Mouse (Mus musculus) CH12.LX (cell line): ENCODE results near the gene Gm5767. TPM values are rescaled to one million over a fixed set of nuclear protein-coding genes. Genes with fewer than 3 reads are reported as not detected.

Experiments
- DNase-seq: peaks from one replicate; pipeline ENCODE4 v3.0.0-alpha.2; 2013; ENCODE audit errors: extremely low read depth
- H3K27ac ChIP-seq: 2 replicates; pipeline ENCODE4 v1.5.1; 2012; ENCODE audit warnings: low read depth, mild to moderate bottlenecking, control low read depth, moderate library complexity; ENCODE audit not compliant: insufficient read depth
- H3K27me3 ChIP-seq: replicated peaks from 2 replicates; pipeline ENCODE3; 2012; ENCODE audit warnings: inconsistent platforms
- H3K36me3 ChIP-seq, 2 experiments: replicated peaks in 1 of 2; 2 replicates each; pipeline versions ENCODE3 to v1.6.1; 2012; ENCODE audit warnings: inconsistent platforms in 1 of 2, low read length in 1 of 2, mild to moderate bottlenecking in 1 of 2, mixed read lengths in 1 of 2, moderate library complexity in 1 of 2; ENCODE audit not compliant: control insufficient read depth in 1 of 2, insufficient read depth in 1 of 2
- H3K4me1 ChIP-seq, 2 experiments: 2 replicates each; pipeline ENCODE4 v1.6.1; 2012; ENCODE audit warnings: inconsistent platforms in 1 of 2, moderate library complexity in 1 of 2; ENCODE audit not compliant: insufficient read depth in 2 of 2, control insufficient read depth in 1 of 2
- H3K4me2 ChIP-seq: 2 replicates; pipeline ENCODE4 v1.6.1; 2012; ENCODE audit warnings: low read depth, mild to moderate bottlenecking, control low read depth; ENCODE audit not compliant: poor library complexity, insufficient read depth, severe bottlenecking
- H3K4me3 ChIP-seq, 3 experiments: fragments of 150-350 bp in 1 of 3; sonication (generic) in 1 of 3; replicated peaks in 1 of 3; 2 replicates each; pipeline versions ENCODE3 to v1.5.1; 2011 to 2012; ENCODE audit warnings: low read depth in 2 of 3, low read length in 2 of 3, mild to moderate bottlenecking in 2 of 3, moderate library complexity in 2 of 3, control low read depth in 1 of 3, improper control_type of control experiment in 1 of 3, inconsistent platforms in 1 of 3, mixed read lengths in 1 of 3; ENCODE audit not compliant: poor library complexity in 1 of 3
- H3K79me2 ChIP-seq: replicated peaks from 2 replicates; pipeline ENCODE4 v1.6.1; 2012; ENCODE audit warnings: mild to moderate bottlenecking, moderate library complexity; ENCODE audit not compliant: control insufficient read depth, poor library complexity, insufficient read depth, severe bottlenecking; ENCODE audit errors: extremely low read depth
- H3K9ac ChIP-seq: 2 replicates; pipeline ENCODE4 v1.6.1; 2012; ENCODE audit warnings: low read depth, mild to moderate bottlenecking, control low read depth, moderate library complexity; ENCODE audit not compliant: insufficient read depth
- H3K9me3 ChIP-seq: replicated peaks from 2 replicates; pipeline ENCODE3; 2012; ENCODE audit warnings: low read length, inconsistent platforms, mixed read lengths
- CTCF ChIP-seq, 2 experiments: IDR thresholded peaks in 1 of 2; conservative IDR thresholded peaks in 1 of 2; 2 replicates each; pipeline ENCODE4 v1.5.1; 2011 to 2012; ENCODE audit warnings: low read depth in 2 of 2, low read length in 2 of 2, improper control_type of control experiment in 1 of 2, inconsistent platforms in 1 of 2, mild to moderate bottlenecking in 1 of 2, moderate library complexity in 1 of 2
- E2F4 ChIP-seq: IDR thresholded peaks from 2 replicates; pipeline ENCODE4 v1.6.1; 2011; ENCODE audit warnings: low read depth, low read length, improper control_type of control experiment; ENCODE audit not compliant: insufficient replicate concordance
- ELF1 ChIP-seq: IDR thresholded peaks from 2 replicates; pipeline ENCODE4 v1.6.1; 2014; ENCODE audit warnings: low read depth, mild to moderate bottlenecking, inconsistent platforms, low read length, improper control_type of control experiment
- EP300 ChIP-seq: IDR thresholded peaks from 2 replicates; pipeline ENCODE4 v1.6.1; 2011; ENCODE audit warnings: low read length, improper control_type of control experiment
- IRF4 ChIP-seq: IDR thresholded peaks from 2 replicates; pipeline ENCODE4 v1.6.1; 2014; ENCODE audit warnings: low read depth, mild to moderate bottlenecking, inconsistent platforms, low read length, improper control_type of control experiment
- JUN ChIP-seq: IDR thresholded peaks from 2 replicates; pipeline ENCODE4 v1.6.1; 2011; ENCODE audit warnings: low read depth, mild to moderate bottlenecking, low read length, improper control_type of control experiment, moderate library complexity; ENCODE audit not compliant: insufficient read depth
- JUND ChIP-seq: conservative IDR thresholded peaks from 2 replicates; pipeline ENCODE4 v1.6.1; 2011; ENCODE audit warnings: low read depth, low read length, improper control_type of control experiment
- KAT2A ChIP-seq: IDR thresholded peaks from 2 replicates; pipeline ENCODE4 v1.6.1; 2012; ENCODE audit warnings: low read length, improper control_type of control experiment, inconsistent platforms; ENCODE audit not compliant: insufficient replicate concordance
- MAFK ChIP-seq: IDR thresholded peaks from 2 replicates; pipeline ENCODE4 v1.6.1; 2011; ENCODE audit warnings: low read length, improper control_type of control experiment; ENCODE audit not compliant: insufficient replicate concordance
- MAZ ChIP-seq: IDR thresholded peaks from 2 replicates; pipeline ENCODE4 v1.6.1; 2012; ENCODE audit warnings: low read depth, mild to moderate bottlenecking, inconsistent platforms, low read length, improper control_type of control experiment, moderate library complexity
- MYC ChIP-seq: IDR thresholded peaks from 2 replicates; pipeline ENCODE4 v1.6.1; 2011; ENCODE audit warnings: low read depth, mild to moderate bottlenecking, improper control_type of control experiment, low read length
- NELFE ChIP-seq: IDR thresholded peaks from 2 replicates; pipeline ENCODE4 v1.6.1; 2011; ENCODE audit warnings: low read depth, low read length, improper control_type of control experiment
- PAX5 ChIP-seq: IDR thresholded peaks from 2 replicates; pipeline ENCODE4 v1.6.1; 2012; ENCODE audit warnings: low read length, inconsistent platforms, mixed read lengths
- POLR2A ChIP-seq: IDR thresholded peaks from 2 replicates; pipeline ENCODE4 v1.6.1; 2011; ENCODE audit warnings: low read depth, mild to moderate bottlenecking, improper control_type of control experiment, low read length
- TCF12 ChIP-seq: IDR thresholded peaks from 2 replicates; pipeline ENCODE4 v1.6.1; 2014; ENCODE audit warnings: low read depth, mild to moderate bottlenecking, inconsistent platforms, low read length, improper control_type of control experiment
- UBTF ChIP-seq: IDR thresholded peaks from 2 replicates; pipeline ENCODE4 v1.6.1; 2012; ENCODE audit warnings: low read depth, mild to moderate bottlenecking, inconsistent platforms, low read length, improper control_type of control experiment, moderate library complexity
- USF1 ChIP-seq: IDR thresholded peaks from 2 replicates; pipeline ENCODE4 v1.6.1; 2014; ENCODE audit warnings: low read depth, mild to moderate bottlenecking, inconsistent platforms, low read length, improper control_type of control experiment
- USF2 ChIP-seq: conservative IDR thresholded peaks from 2 replicates; pipeline ENCODE4 v1.6.1; 2011; ENCODE audit warnings: low read depth, low read length, improper control_type of control experiment
- ZNF384 ChIP-seq: IDR thresholded peaks from 2 replicates; pipeline ENCODE4 v1.6.1; 2012; ENCODE audit warnings: low read depth, low read length, improper control_type of control experiment, inconsistent platforms
- dilution Hi-C: fragments of 300-500 bp; cut with MboI; formaldehyde crosslinking; loops from 2 replicates; pipeline ENCODE4 v1.14.3; 2020; ENCODE audit warnings: low sequenced_read_pairs; ENCODE audit not compliant: extremely low pct_unique_long_range_greater_than_20kb, extremely low pct_ligation_motif_present
- in situ Hi-C: fragments of 300-500 bp; cut with MboI; formaldehyde crosslinking; loops from 3 replicates; pipeline ENCODE4 v1.14.3; 2019; ENCODE audit warnings: low sequenced_read_pairs, low pct_ligation_motif_present, low pct_unique_long_range_greater_than_20kb, mixed read lengths
- polyA plus RNA-seq: library from polyadenylated mRNA; unstranded; fragments of >175 nt; gene quantifications from 2 replicates; pipeline ENCODE4 v1.2.1, GENCODE M21; 2012; ENCODE audit warnings: low read depth; ENCODE audit not compliant: insufficient read length
- total RNA-seq, 2 experiments: library from RNA; depleted of rRNA; stranded (reverse); fragments of 300-350 nt in 1 of 2; fragments of >200 nt in 1 of 2; gene quantifications; 2 replicates each; pipeline ENCODE4 v1.2.3; 2012 to 2014

Gene Gm5767
- total and polyA plus RNA-seq, 3 experiments: not detected

DNA sequence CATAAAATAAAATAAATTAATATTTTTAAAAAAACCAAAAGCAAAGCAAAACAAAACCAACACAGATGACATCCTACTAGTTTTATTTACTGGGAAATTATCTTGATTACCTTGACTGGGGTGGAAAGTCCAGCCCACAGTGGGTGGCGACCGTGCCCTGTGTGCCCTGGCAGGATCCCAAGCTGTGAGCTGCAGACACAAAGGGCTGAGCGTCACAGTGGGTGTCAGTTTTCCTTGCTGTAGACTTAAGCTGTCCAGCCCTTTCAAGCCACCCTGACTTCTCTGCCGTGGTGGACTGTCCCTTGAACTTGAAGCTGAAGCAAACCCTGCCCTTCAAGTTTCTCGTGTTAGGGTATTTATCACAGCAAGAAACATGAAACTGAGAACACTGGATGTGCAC is 2.5 kb upstream of the Gm5767 start:
- peaks cover 10% of the 10 kb centered on the region for H3K27me3 ChIP-seq
- no peak overlapping the region for H3K4me3 ChIP-seq
- no peak overlapping the region for H3K4me2 ChIP-seq
- no peak overlapping the region for H3K27ac ChIP-seq
- no peak overlapping the region for H3K9ac ChIP-seq
- dilution Hi-C loops: no loop called here
- no peaks in the 10 kb centered on the region for H3K9me3 ChIP-seq
- peaks cover 0 to 3% of the 10 kb centered on the region in 2 experiments for H3K36me3 ChIP-seq
- TF ChIP-seq ZNF384 (no peak), E2F4 (no peak), NELFE (no peak), MYC (no peak), JUND (no peak), TCF12 (no peak), JUN (no peak), ELF1 (no peak)
- TF ChIP-seq, all 38 proteins: peak for 0
- no peak for DNase-seq
- Histone ChIP-seq H3K79me2 (no peaks in the 10 kb centered on the region), H3K4me1 (peaks cover 5 to 16% of the 10 kb centered on the region in 2 experiments; a peak in 3 of 4 replicates)
- in situ Hi-C loops: loop anchor here (5.0 kb wide), 2 partner anchors 36 to 186 kb away; no protein-coding TSS in a partner anchor

DNA sequence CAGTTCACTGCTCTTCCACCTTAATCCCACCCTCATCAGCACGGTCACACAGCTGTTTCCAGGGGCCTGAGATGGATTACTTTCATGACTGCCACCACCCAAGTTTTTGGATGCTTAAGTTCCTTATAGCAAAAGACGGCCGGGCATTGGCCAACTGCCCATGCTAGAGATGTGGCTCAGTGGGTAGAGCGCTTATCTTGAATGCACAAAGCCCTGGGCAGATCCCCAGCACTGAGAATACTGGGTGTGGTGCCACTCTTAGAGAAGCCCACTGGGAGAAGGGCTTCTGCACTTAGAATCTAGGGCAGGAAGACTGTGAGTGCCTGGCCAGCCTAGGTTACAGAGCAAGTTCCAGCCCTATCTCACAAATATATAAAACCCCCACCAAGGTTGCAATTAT is 1.9 kb upstream of the Gm5767 start:
- no peak for DNase-seq
- Histone ChIP-seq H3K4me1 (peaks cover 4 to 10% of the 10 kb centered on the region in 2 experiments; a peak in 3 of 4 replicates), H3K36me3 (peaks cover 0 to 9% of the 10 kb centered on the region in 2 experiments), H3K4me2 (no peak overlapping the region), H3K79me2 (no peaks in the 10 kb centered on the region), H3K4me3 (no peak overlapping the region), H3K9ac (no peak overlapping the region), H3K27me3 (peaks cover 4% of the 10 kb centered on the region), H3K9me3 (no peaks in the 10 kb centered on the region), H3K27ac (no peak overlapping the region)
- dilution Hi-C loops: no loop called here
- in situ Hi-C loops: loop anchor here (5.0 kb wide), 2 partner anchors 36 to 186 kb away; no protein-coding TSS in a partner anchor
- TF ChIP-seq UBTF (no peak), USF1 (no peak), NELFE (no peak), MAZ (no peak), USF2 (no peak), POLR2A (no peak), ZNF384 (no peak)

- peaks cover 1% of the 10 kb centered on the region for H3K27me3 ChIP-seq
Observed at GRCm38 (mm10) chr16:8679780-8680179, 790 bp upstream of the Gm5767 start.

More at GRCm38 (mm10) chr16:8679780-8680179, 790 bp upstream of the Gm5767 start:
- Histone ChIP-seq H3K4me1 (no peaks in the 10 kb centered on the region), H3K9ac (no peak overlapping the region), H3K9me3 (no peaks in the 10 kb centered on the region), H3K79me2 (no peaks in the 10 kb centered on the region), H3K4me2 (no peak overlapping the region), H3K27ac (no peak overlapping the region), H3K4me3 (no peak overlapping the region), H3K36me3 (peaks cover 0 to 20% of the 10 kb centered on the region in 2 experiments)
- in situ Hi-C loops: loop anchor here (5.0 kb wide), 2 partner anchors 37 to 187 kb away; no protein-coding TSS in a partner anchor
- dilution Hi-C loops: no loop called here
- no peak for TF ChIP-seq KAT2A
- no peak for TF ChIP-seq PAX5
- TF ChIP-seq CTCF (conservative IDR thresholded peaks at IDR 0.05 in 1 of 2, IDR thresholded peaks at IDR 0.05 in 1 of 2; ENCODE audit: low read depth in 2 of 2, low read length in 2 of 2): no peak
- TF ChIP-seq EP300: no peak
- TF ChIP-seq IRF4: no peak
- no peak for TF ChIP-seq MAFK
- DNase-seq: no peak
